Mouse (Mus musculus) neural tube, embryonic 15.5 days (tissue): Measurements from ENCODE around the gene Zfp101. TPM values are rescaled to one million over a fixed set of nuclear protein-coding genes. Genes with fewer than 3 reads are reported as not detected.

ENCODE experiments used
- ATAC-seq: fragments of 200-750 bp; cut with Nextera tagmentation; 2 replicates; pipeline ENCODE4 v1.8.0; 2017; ENCODE audit warnings: mild to moderate bottlenecking, moderate TSS enrichment, moderate library complexity; ENCODE audit not compliant: low FRiP score
- H3K27ac ChIP-seq: fragments of 300-500 bp; sonication (generic); replicated peaks from 2 replicates; pipeline ENCODE4 v1.5.1; 2015; ENCODE audit warnings: mild to moderate bottlenecking, inconsistent platforms
- H3K27me3 ChIP-seq: fragments of 300-500 bp; sonication (generic); replicated peaks from 2 replicates; pipeline ENCODE4 v1.6.1; 2015; ENCODE audit warnings: inconsistent platforms
- H3K36me3 ChIP-seq: fragments of 300-500 bp; sonication (generic); 2 replicates; pipeline ENCODE4 v1.6.1; 2015; ENCODE audit warnings: inconsistent platforms
- H3K4me1 ChIP-seq: fragments of 300-500 bp; sonication (generic); 2 replicates; pipeline ENCODE4 v1.6.1; 2015; ENCODE audit warnings: inconsistent platforms
- H3K4me2 ChIP-seq: fragments of 300-500 bp; sonication (generic); 2 replicates; pipeline ENCODE4 v1.6.1; 2015; ENCODE audit warnings: inconsistent platforms, mild to moderate bottlenecking, moderate library complexity
- H3K4me3 ChIP-seq: fragments of 300-500 bp; sonication (generic); replicated peaks from 2 replicates; pipeline ENCODE4 v1.5.1; 2015; ENCODE audit warnings: mild to moderate bottlenecking, inconsistent platforms
- H3K9ac ChIP-seq: fragments of 300-500 bp; sonication (generic); replicated peaks from 2 replicates; pipeline ENCODE4 v1.6.1; 2015; ENCODE audit warnings: mild to moderate bottlenecking, inconsistent platforms
- H3K9me3 ChIP-seq: fragments of 300-500 bp; sonication (generic); replicated peaks from 2 replicates; pipeline ENCODE4 v1.6.1; 2016; ENCODE audit warnings: inconsistent platforms
- WGBS: fragments of 180-500 bp; shearing (Covaris S2); methylation state at CpG from one replicate; pipeline ENCODE4 v1.1.7; 2015; ENCODE audit warnings: mixed read lengths; 5-methylcytosine and 5-hydroxymethylcytosine counted together
- polyA plus RNA-seq: library from polyadenylated mRNA; unstranded; fragments of >200 nt; fragmentation: Nextera tagmentation; extraction: Ambion mirVana; gene quantifications from 2 replicates; pipeline ENCODE4 v1.2.1, GENCODE M21; 2015

Zfp101 gene
- polyA plus RNA-seq = 11.1 and 13.6 TPM in 2 replicates

GRCm38 (mm10) chr17:33394182-33395034 lies at the start of gene Zfp101:
TSS of gene Zfp101 (minus strand) at chr17:33394641.
- Histone ChIP-seq H3K27me3 (no peaks in the 10 kb centered on the region), H3K4me1 (peaks cover 13% of the 10 kb centered on the region), H3K9ac (peak within 1 kb of the TSS; percentile 70), H3K27ac (peak within 1 kb of the TSS; percentile 83), H3K9me3 (no peaks in the 10 kb centered on the region), H3K36me3 (no peaks in the 10 kb centered on the region), H3K4me3 (peak within 1 kb of the TSS; percentile 91), H3K4me2 (peak within 1 kb of the TSS; percentile 68)
- peak; percentile 99 for ATAC-seq
- under 1% methylated on average over 44 of the region's 44 CpGs for WGBS

- H3K9me3 ChIP-seq = no peaks in the 10 kb centered on the region
- ATAC-seq = no peak
- H3K27ac ChIP-seq = no peak overlapping the region
- H3K36me3 ChIP-seq = no peaks in the 10 kb centered on the region
- H3K4me2 ChIP-seq = no peak overlapping the region
- H3K9ac ChIP-seq = no peak overlapping the region
- H3K4me3 ChIP-seq = no peak overlapping the region
- no peaks in the 10 kb centered on the region for H3K4me1 ChIP-seq
- H3K27me3 ChIP-seq = no peaks in the 10 kb centered on the region
Observed at GRCm38 (mm10) chr17:33441159-33441558, 46.7 kb upstream of the Zfp101 start.

GRCm38 (mm10) chr17:33439922-33440321 lies 45.5 kb upstream of the Zfp101 start:
- Histone ChIP-seq H3K9me3 (no peaks in the 10 kb centered on the region), H3K4me1 (no peaks in the 10 kb centered on the region), H3K4me3 (no peak overlapping the region), H3K27me3 (no peaks in the 10 kb centered on the region), H3K4me2 (no peak overlapping the region), H3K36me3 (no peaks in the 10 kb centered on the region), H3K27ac (no peak overlapping the region), H3K9ac (no peak overlapping the region)
- ATAC-seq = no peak
- 84% methylated on average over 5 of the region's 5 CpGs for WGBS

GRCm38 (mm10) chr17:33439148-33439547 lies 44.7 kb upstream of the Zfp101 start:
- Histone ChIP-seq H3K36me3 (no peaks in the 10 kb centered on the region), H3K27me3 (no peaks in the 10 kb centered on the region), H3K9ac (no peak overlapping the region), H3K4me3 (no peak overlapping the region), H3K9me3 (no peaks in the 10 kb centered on the region), H3K4me2 (no peak overlapping the region), H3K27ac (no peak overlapping the region), H3K4me1 (no peaks in the 10 kb centered on the region)
- no peak for ATAC-seq
- WGBS = 63% methylated on average over 1 of the region's 1 CpGs

- WGBS = 94% methylated on average over 3 of the region's 3 CpGs
Observed at GRCm38 (mm10) chr17:33432019-33432946, 37.8 kb upstream of the Zfp101 start, which contains the start of gene Actl9. TSS of gene Actl9 (plus strand) at chr17:33432896.

GRCm38 (mm10) chr17:33392271-33392670 lies 2.2 kb downstream of the Zfp101 start:
- Histone ChIP-seq H3K9ac (no peak overlapping the region), H3K27ac (no peak overlapping the region), H3K4me3 (no peak overlapping the region), H3K4me1 (peaks cover 13% of the 10 kb centered on the region), H3K4me2 (no peak overlapping the region), H3K9me3 (no peaks in the 10 kb centered on the region), H3K27me3 (no peaks in the 10 kb centered on the region), H3K36me3 (no peaks in the 10 kb centered on the region)
- WGBS = 97% methylated on average over 5 of the region's 5 CpGs
- no peak for ATAC-seq

More at GRCm38 (mm10) chr17:33432019-33432946, 37.8 kb upstream of the Zfp101 start, which contains the start of gene Actl9:
- Histone ChIP-seq H3K4me2 (no peak within 1 kb of the TSS), H3K27ac (no peak within 1 kb of the TSS), H3K36me3 (no peaks in the 10 kb centered on the region), H3K9me3 (no peaks in the 10 kb centered on the region), H3K4me1 (no peaks in the 10 kb centered on the region), H3K27me3 (no peaks in the 10 kb centered on the region), H3K9ac (no peak within 1 kb of the TSS), H3K4me3 (no peak within 1 kb of the TSS)
- ATAC-seq = no peak

GRCm38 (mm10) chr17:33385705-33386104 lies 8.7 kb downstream of the Zfp101 start:
- H3K9ac ChIP-seq = no peak overlapping the region
- H3K9me3 ChIP-seq = no peaks in the 10 kb centered on the region
- no peak for ATAC-seq
- H3K36me3 ChIP-seq = peaks cover 49% of the 10 kb centered on the region
- no peaks in the 10 kb centered on the region for H3K27me3 ChIP-seq
- H3K27ac ChIP-seq = no peak overlapping the region
- H3K4me2 ChIP-seq = no peak overlapping the region
- H3K4me1 ChIP-seq = no peaks in the 10 kb centered on the region
- H3K4me3 ChIP-seq = no peak overlapping the region

GRCm38 (mm10) chr17:33372795-33373194 lies 21.6 kb downstream of the Zfp101 start:
- no peaks in the 10 kb centered on the region for H3K27me3 ChIP-seq
- no peak overlapping the region for H3K9ac ChIP-seq
- 87% methylated on average over 3 of the region's 3 CpGs for WGBS
- ATAC-seq = no peak
- H3K27ac ChIP-seq = no peak overlapping the region
- no peak overlapping the region for H3K4me3 ChIP-seq
- H3K4me2 ChIP-seq = no peak overlapping the region
- peaks cover 3% of the 10 kb centered on the region; the same call in 1 of the 2 replicates for H3K36me3 ChIP-seq
- no peaks in the 10 kb centered on the region for H3K9me3 ChIP-seq
- H3K4me1 ChIP-seq = no peaks in the 10 kb centered on the region

GRCm38 (mm10) chr17:33358411-33359384 lies 35.7 kb downstream of the Zfp101 start, which contains the start of gene Zfp81:
TSS of gene Zfp81 (minus strand) at chr17:33358878.
- Histone ChIP-seq H3K4me1 (peaks cover 10% of the 10 kb centered on the region), H3K36me3 (no peaks in the 10 kb centered on the region), H3K4me2 (peak within 1 kb of the TSS; percentile 77), H3K9ac (peak within 1 kb of the TSS; percentile 84), H3K4me3 (peak within 1 kb of the TSS; percentile 91), H3K27ac (peak within 1 kb of the TSS; percentile 86), H3K27me3 (no peaks in the 10 kb centered on the region), H3K9me3 (no peaks in the 10 kb centered on the region)
- ATAC-seq = peak; percentile 100
- WGBS = 4% methylated on average over 47 of the region's 47 CpGs

GRCm38 (mm10) chr17:33352981-33353380 lies 41.5 kb downstream of the Zfp101 start:
- H3K36me3 ChIP-seq = no peaks in the 10 kb centered on the region
- no peaks in the 10 kb centered on the region for H3K27me3 ChIP-seq
- H3K4me3 ChIP-seq = no peak overlapping the region
- H3K9ac ChIP-seq = no peak overlapping the region
- no peak overlapping the region for H3K27ac ChIP-seq
- no peak overlapping the region for H3K4me2 ChIP-seq
- no peak for ATAC-seq
- H3K9me3 ChIP-seq = peaks cover 19% of the 10 kb centered on the region; the same call in 1 of the 2 replicates
- H3K4me1 ChIP-seq = peaks cover 6% of the 10 kb centered on the region
- 96% methylated on average over 1 of the region's 1 CpGs for WGBS
